Mouse (Mus musculus): ENCODE measurements around the gene Pin1rt1. TPM values are rescaled to one million over a fixed set of nuclear protein-coding genes. Genes with fewer than 3 reads are reported as not detected.

Pin1rt1 gene
- 0.18 and 0.19 TPM in 2 replicates for polyA plus RNA-seq (2016; fragmentation: Nextera tagmentation; extraction: Ambion mirVana)

- Histone ChIP-seq H3K9me3 (no peaks in the 10 kb centered on the region), H3K36me3 (no peaks in the 10 kb centered on the region), H3K4me1 (peaks cover under 1% of the 10 kb centered on the region; the same call in 1 of the 2 replicates), H3K27me3 (no peaks in the 10 kb centered on the region), H3K27ac (no peak within 1 kb of the TSS), H3K4me3 (no peak within 1 kb of the TSS), H3K9ac (no peak within 1 kb of the TSS), H3K4me2 (replicated peaks) (no peak within 1 kb of the TSS)
- ATAC-seq (ENCODE audit: insufficient number of reproducible peaks, insufficient read depth, low FRiP score, low TSS enrichment), result no peak
- WGBS, result 86% methylated on average over 4 of the region's 4 CpGs
Measured at GRCm38 (mm10) chr2:104716279-104716678, at the start of gene Pin1rt1. Gene Pin1rt1, minus strand, starts transcription at chr2:104716379.

- 95% methylated on average over 4 of the region's 4 CpGs for WGBS
- ATAC-seq (ENCODE audit: insufficient number of reproducible peaks, insufficient read depth, low FRiP score, low TSS enrichment), result no peak
Measured at GRCm38 (mm10) chr2:104764018-104764417, 47.8 kb upstream of the Pin1rt1 start.

GRCm38 (mm10) chr2:104763134-104763703 lies 47.0 kb upstream of the Pin1rt1 start:
- peaks cover 44% of the 10 kb centered on the region for H3K36me3 ChIP-seq
- no peak overlapping the region for H3K4me2 ChIP-seq (replicated peaks)
- WGBS, result 78% methylated on average over 8 of the region's 8 CpGs

More at GRCm38 (mm10) chr2:104764018-104764417, 47.8 kb upstream of the Pin1rt1 start:
- no peak overlapping the region for H3K4me3 ChIP-seq
- H3K27me3 ChIP-seq, result no peaks in the 10 kb centered on the region
- H3K4me2 ChIP-seq (replicated peaks), result no peak overlapping the region
- H3K36me3 ChIP-seq, result peaks cover 51% of the 10 kb centered on the region
- no peak overlapping the region for H3K27ac ChIP-seq
- no peaks in the 10 kb centered on the region for H3K9me3 ChIP-seq
- no peak overlapping the region for H3K9ac ChIP-seq
- no peaks in the 10 kb centered on the region for H3K4me1 ChIP-seq

GRCm38 (mm10) chr2:104750611-104751010 lies 34.4 kb upstream of the Pin1rt1 start:
- Histone ChIP-seq H3K27ac (no peak overlapping the region), H3K4me1 (no peaks in the 10 kb centered on the region), H3K4me2 (replicated peaks) (no peak overlapping the region), H3K9me3 (no peaks in the 10 kb centered on the region), H3K27me3 (no peaks in the 10 kb centered on the region), H3K36me3 (no peaks in the 10 kb centered on the region), H3K9ac (no peak overlapping the region), H3K4me3 (no peak overlapping the region)
- no peak for ATAC-seq (ENCODE audit: insufficient number of reproducible peaks, insufficient read depth, low FRiP score, low TSS enrichment)
- WGBS, result 62% methylated on average over 3 of the region's 3 CpGs

More at GRCm38 (mm10) chr2:104763134-104763703, 47.0 kb upstream of the Pin1rt1 start:
- Histone ChIP-seq H3K9me3 (no peaks in the 10 kb centered on the region), H3K4me3 (no peak overlapping the region), H3K27me3 (no peaks in the 10 kb centered on the region), H3K9ac (no peak overlapping the region), H3K4me1 (no peaks in the 10 kb centered on the region), H3K27ac (no peak overlapping the region)
- no peak for ATAC-seq (ENCODE audit: insufficient number of reproducible peaks, insufficient read depth, low FRiP score, low TSS enrichment)

GRCm38 (mm10) chr2:104748652-104749183 lies 32.5 kb upstream of the Pin1rt1 start:
- WGBS, result 78% methylated on average over 5 of the region's 5 CpGs
- Histone ChIP-seq H3K27me3 (0 out of 2 replicates have a peak, but pooled peaks cover 3% of the 10 kb centered on the region), H3K9me3 (no peaks in the 10 kb centered on the region), H3K27ac (no peak overlapping the region), H3K4me2 (replicated peaks) (no peak overlapping the region), H3K36me3 (no peaks in the 10 kb centered on the region), H3K4me3 (no peak overlapping the region), H3K4me1 (no peaks in the 10 kb centered on the region), H3K9ac (no peak overlapping the region)
- no peak for ATAC-seq (ENCODE audit: insufficient number of reproducible peaks, insufficient read depth, low FRiP score, low TSS enrichment)

GRCm38 (mm10) chr2:104746251-104746650 lies 30.1 kb upstream of the Pin1rt1 start:
- Histone ChIP-seq H3K4me3 (no peak overlapping the region), H3K27me3 (peaks cover 17% of the 10 kb centered on the region), H3K4me1 (peaks cover 5% of the 10 kb centered on the region; the same call in 1 of the 2 replicates), H3K9ac (no peak overlapping the region), H3K27ac (no peak overlapping the region), H3K4me2 (replicated peaks) (no peak overlapping the region), H3K9me3 (no peaks in the 10 kb centered on the region), H3K36me3 (no peaks in the 10 kb centered on the region)
- 53% methylated on average over 8 of the region's 8 CpGs for WGBS
- ATAC-seq (ENCODE audit: insufficient number of reproducible peaks, insufficient read depth, low FRiP score, low TSS enrichment), result no peak

GRCm38 (mm10) chr2:104743971-104744370 lies 27.8 kb upstream of the Pin1rt1 start:
- 55% methylated on average over 5 of the region's 5 CpGs for WGBS
- Histone ChIP-seq H3K36me3 (no peaks in the 10 kb centered on the region), H3K27ac (no peak overlapping the region), H3K9me3 (no peaks in the 10 kb centered on the region), H3K4me1 (peaks cover 9% of the 10 kb centered on the region; the same call in 1 of the 2 replicates), H3K9ac (no peak overlapping the region), H3K4me3 (no peak overlapping the region), H3K4me2 (replicated peaks) (no peak overlapping the region), H3K27me3 (peaks cover 23% of the 10 kb centered on the region)
- ATAC-seq (ENCODE audit: insufficient number of reproducible peaks, insufficient read depth, low FRiP score, low TSS enrichment), result no peak

- Histone ChIP-seq H3K4me1 (peaks cover 9% of the 10 kb centered on the region; the same call in 1 of the 2 replicates), H3K4me3 (peak overlapping the region; percentile 75), H3K27me3 (peaks cover 23% of the 10 kb centered on the region), H3K9me3 (no peaks in the 10 kb centered on the region), H3K27ac (no peak overlapping the region), H3K36me3 (no peaks in the 10 kb centered on the region), H3K4me2 (replicated peaks) (peak overlapping the region; percentile 94), H3K9ac (peak overlapping the region; percentile 78; the same call in 1 of the 2 replicates)
- WGBS, result 15% methylated on average over 7 of the region's 7 CpGs
- no peak for ATAC-seq (ENCODE audit: insufficient number of reproducible peaks, insufficient read depth, low FRiP score, low TSS enrichment)
Measured at GRCm38 (mm10) chr2:104743160-104743559, 27.0 kb upstream of the Pin1rt1 start.

GRCm38 (mm10) chr2:104742741-104743064 lies 26.5 kb upstream of the Pin1rt1 start, which contains the start of gene Depdc7:
Gene Depdc7, minus strand, starts transcription at chr2:104742878.
- H3K27ac ChIP-seq, result no peak within 1 kb of the TSS
- ATAC-seq (ENCODE audit: insufficient number of reproducible peaks, insufficient read depth, low FRiP score, low TSS enrichment), result peak; percentile 84

GRCm38 (mm10) chr2:104741896-104742740 lies 25.9 kb upstream of the Pin1rt1 start:
- 5% methylated on average over 40 of the region's 46 CpGs for WGBS
- Histone ChIP-seq H3K4me1 (peaks cover 9% of the 10 kb centered on the region; the same call in 1 of the 2 replicates), H3K27me3 (peaks cover 23% of the 10 kb centered on the region), H3K9me3 (no peaks in the 10 kb centered on the region), H3K27ac (no peak overlapping the region), H3K4me3 (peak overlapping the region; percentile 75), H3K9ac (peak overlapping the region; percentile 78), H3K4me2 (replicated peaks) (peak overlapping the region; percentile 94), H3K36me3 (no peaks in the 10 kb centered on the region)
- no peak for ATAC-seq (ENCODE audit: insufficient number of reproducible peaks, insufficient read depth, low FRiP score, low TSS enrichment)

More at GRCm38 (mm10) chr2:104742741-104743064, 26.5 kb upstream of the Pin1rt1 start, which contains the start of gene Depdc7:
- Histone ChIP-seq H3K4me1 (peaks cover 9% of the 10 kb centered on the region; the same call in 1 of the 2 replicates), H3K4me3 (peak within 1 kb of the TSS; percentile 75), H3K9me3 (no peaks in the 10 kb centered on the region), H3K36me3 (no peaks in the 10 kb centered on the region), H3K9ac (peak within 1 kb of the TSS; percentile 78), H3K4me2 (replicated peaks) (peak within 1 kb of the TSS; percentile 94), H3K27me3 (peaks cover 23% of the 10 kb centered on the region)
- under 1% methylated on average over 31 of the region's 31 CpGs for WGBS

GRCm38 (mm10) chr2:104741015-104741758 lies 25.0 kb upstream of the Pin1rt1 start:
- Histone ChIP-seq H3K9me3 (no peaks in the 10 kb centered on the region), H3K9ac (no peak overlapping the region), H3K27me3 (peaks cover 23% of the 10 kb centered on the region), H3K4me1 (peaks cover 9% of the 10 kb centered on the region; the same call in 1 of the 2 replicates), H3K4me3 (no peak overlapping the region), H3K36me3 (no peaks in the 10 kb centered on the region), H3K4me2 (replicated peaks) (no peak overlapping the region), H3K27ac (no peak overlapping the region)
- WGBS, result 32% methylated on average over 7 of the region's 7 CpGs
- ATAC-seq (ENCODE audit: insufficient number of reproducible peaks, insufficient read depth, low FRiP score, low TSS enrichment), result no peak
